Mouse (Mus musculus) layer of hippocampus, postnatal 25 days (tissue): ENCODE results near the gene Nxpe3. TPM values are rescaled to one million over a fixed set of nuclear protein-coding genes. Genes with fewer than 3 reads are reported as not detected.
"Not testable (repeated sequence)": the region's sequence is repeated elsewhere in the genome, so short reads cannot be mapped to it uniquely, and the experiment has no call there.

Source experiments
- DNase-seq, 2 experiments: peaks; one replicate each; pipeline ENCODE4 v3.0.0; 2022; ENCODE audit warnings: mixed read lengths in 2 of 2, low spot score in 1 of 2; ENCODE audit errors: extremely low spot score in 1 of 2
- total RNA-seq, 2 experiments: library from RNA; stranded (reverse); gene quantifications; 2 replicates each; pipeline ENCODE4 v1.2.3; 2021

Nxpe3 gene
- total RNA-seq, 2 experiments from 2014 or later, result 11.2 to 11.6 TPM

- no peak for DNase-seq
These were observed 4.5 kb downstream of the Nxpe3 start for GRCm38 (mm10) chr16:55890346-55891136.

GRCm38 (mm10) chr16:55889451-55889850 is 5.6 kb downstream of the Nxpe3 start:
- DNase-seq, result no peak

- no peak for DNase-seq
These were observed 6.5 kb downstream of the Nxpe3 start for GRCm38 (mm10) chr16:55888584-55888960.

GRCm38 (mm10) chr16:55887814-55888583 is 7.1 kb downstream of the Nxpe3 start:
- DNase-seq, result no peak

GRCm38 (mm10) chr16:55884246-55884645 is 10.8 kb downstream of the Nxpe3 start:
- DNase-seq, result no peak

- DNase-seq, result no peak
These were observed 19.1 kb downstream of the Nxpe3 start for GRCm38 (mm10) chr16:55876025-55876424.

- DNase-seq, result no peak
These were observed 31.3 kb downstream of the Nxpe3 start for GRCm38 (mm10) chr16:55863832-55864231.

GRCm38 (mm10) chr16:55863149-55863815 is 31.8 kb downstream of the Nxpe3 start:
- peak; percentile 32 to 63 for DNase-seq

GRCm38 (mm10) chr16:55861104-55861503 is 34.0 kb downstream of the Nxpe3 start:
- DNase-seq, result no peak

- not testable (repeated sequence) for DNase-seq
These were observed 35.7 kb downstream of the Nxpe3 start for GRCm38 (mm10) chr16:55859421-55859820.

GRCm38 (mm10) chr16:55858465-55858864 is 36.6 kb downstream of the Nxpe3 start:
- peak; percentile 53 to 79 for DNase-seq

GRCm38 (mm10) chr16:55852943-55853727 is 42.0 kb downstream of the Nxpe3 start:
- DNase-seq, result peak; percentile 50 to 90

- no peak for DNase-seq
These were observed 42.6 kb downstream of the Nxpe3 start for GRCm38 (mm10) chr16:55852515-55852914.

GRCm38 (mm10) chr16:55850485-55850884 is 44.6 kb downstream of the Nxpe3 start:
- no peak for DNase-seq

GRCm38 (mm10) chr16:55847679-55848078 is 47.4 kb downstream of the Nxpe3 start:
- no peak for DNase-seq

- DNase-seq, result no peak
These were observed 50.2 kb downstream of the Nxpe3 start for GRCm38 (mm10) chr16:55844847-55845246.

GRCm38 (mm10) chr16:55843919-55844318 is 51.2 kb downstream of the Nxpe3 start:
- no peak for DNase-seq

GRCm38 (mm10) chr16:55843134-55843533 is 52.0 kb downstream of the Nxpe3 start:
- DNase-seq, result no peak

GRCm38 (mm10) chr16:55841506-55841905 is 53.6 kb downstream of the Nxpe3 start:
- no peak for DNase-seq
